Mouse (Mus musculus) lung, adult 2 months (tissue): ENCODE measurements around the gene Bmp5. TPM values are rescaled to one million over a fixed set of nuclear protein-coding genes. Genes with fewer than 3 reads are reported as not detected.

ENCODE experiments used
- DNase-seq: peaks from one replicate; pipeline ENCODE4 v3.0.0; 2022
- H3K4me1 ChIP-seq: fragments of 200-500 bp; 2 replicates; pipeline ENCODE4 v1.6.1; 2011; ENCODE audit warnings: low read length; ENCODE audit not compliant: control insufficient read depth, insufficient read depth
- H3K4me3 ChIP-seq: fragments of 200-500 bp; replicated peaks from 2 replicates; pipeline ENCODE3; 2011; ENCODE audit warnings: low read depth, mild to moderate bottlenecking, control low read depth, low read length; ENCODE audit errors: extremely low read depth
- CTCF ChIP-seq: fragments of 200-500 bp; IDR thresholded peaks from 2 replicates; pipeline ENCODE4 v1.5.1; 2011; ENCODE audit warnings: mild to moderate bottlenecking, low read length, control low read depth; ENCODE audit not compliant: insufficient read depth
- POLR2A ChIP-seq: fragments of 200-500 bp; IDR thresholded peaks from 2 replicates; pipeline ENCODE4 v1.6.1; 2011; ENCODE audit warnings: low read depth, mild to moderate bottlenecking, control low read depth, low read length, borderline replicate concordance; ENCODE audit errors: extremely low read depth
- WGBS: fragments of 180-500 bp; shearing (Covaris S2); methylation state at CpG from one replicate; pipeline ENCODE4 v1.1.7; 2018; 5-methylcytosine and 5-hydroxymethylcytosine counted together
- polyA plus RNA-seq: library from polyadenylated mRNA; depleted of rRNA; stranded (reverse); fragments of >200 nt; gene quantifications from 2 replicates; pipeline ENCODE4 v1.2.3, GENCODE M21; 2012

The Bmp5 gene
- polyA plus RNA-seq, 1 experiment, result 13.3 TPM

- TF ChIP-seq POLR2A, result no peak
- TF ChIP-seq CTCF, result no peak
- 83% methylated on average over 5 of the region's 5 CpGs for WGBS
- no peaks in the 10 kb centered on the region for H3K4me1 ChIP-seq
- no peak for DNase-seq
- no peak overlapping the region for H3K4me3 ChIP-seq
Observed at GRCm38 (mm10) chr9:75818400-75818799, 43.2 kb downstream of the Bmp5 start.

GRCm38 (mm10) chr9:75832468-75832867 is 57.3 kb downstream of the Bmp5 start:
- 58% methylated on average over 9 of the region's 9 CpGs for WGBS
- no peak for DNase-seq
- H3K4me3 ChIP-seq, result no peak overlapping the region
- H3K4me1 ChIP-seq, result no peaks in the 10 kb centered on the region
- TF ChIP-seq CTCF, result no peak
- no peak for TF ChIP-seq POLR2A

DNA sequence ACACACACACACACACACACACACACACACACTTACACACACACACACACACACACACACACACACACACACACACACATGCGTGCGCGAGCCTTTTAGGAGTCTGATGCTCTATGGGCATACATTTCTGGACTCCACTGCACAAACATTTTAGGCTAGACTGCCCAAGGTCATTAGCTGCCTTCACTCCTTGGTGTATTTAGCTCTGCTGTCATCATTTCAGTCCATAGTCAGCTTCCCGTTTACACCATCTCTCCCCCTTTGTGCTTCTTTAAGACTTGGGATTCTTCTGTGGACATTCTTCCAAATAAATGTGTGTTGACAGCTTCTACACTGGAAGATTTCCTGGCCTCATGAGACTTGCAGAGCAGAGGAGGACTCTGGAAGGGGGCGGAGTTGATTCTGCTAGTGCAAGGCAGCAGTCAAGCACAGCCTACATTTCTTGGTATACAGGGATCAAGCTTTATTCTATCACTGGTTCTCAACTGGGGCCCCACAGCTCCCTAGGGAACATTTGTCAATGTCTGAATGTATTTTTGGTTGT is 58.1 kb downstream of the Bmp5 start:
- Histone ChIP-seq H3K4me3 (no peak overlapping the region), H3K4me1 (no peaks in the 10 kb centered on the region)
- DNase-seq, result no peak
- TF ChIP-seq CTCF, result no peak
- no peak for TF ChIP-seq POLR2A
- WGBS, result 73% methylated on average over 5 of the region's 5 CpGs

DNA sequence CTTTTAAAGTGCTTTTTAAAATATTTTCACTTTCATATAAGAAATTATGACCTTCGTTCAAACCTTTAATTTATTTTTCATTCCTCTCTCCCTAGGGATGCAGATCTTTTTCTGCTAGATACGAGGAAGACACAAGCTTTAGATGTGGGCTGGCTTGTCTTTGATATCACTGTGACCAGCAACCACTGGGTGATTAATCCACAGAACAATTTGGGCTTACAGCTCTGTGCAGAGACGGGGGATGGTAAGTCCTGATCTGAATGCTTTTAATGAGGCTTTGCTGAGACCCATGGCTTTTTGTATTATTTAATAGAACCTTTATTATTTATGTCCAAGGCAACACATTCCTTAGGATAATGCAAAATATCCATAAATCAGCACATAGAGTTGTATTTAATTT is 64.3 kb downstream of the Bmp5 start:
- H3K4me1 ChIP-seq, result no peaks in the 10 kb centered on the region
- TF ChIP-seq POLR2A (no peak), CTCF (no peak)
- WGBS, result 62% methylated on average over 3 of the region's 3 CpGs

GRCm38 (mm10) chr9:75840841-75841240 is 65.7 kb downstream of the Bmp5 start:
- 87% methylated on average over 6 of the region's 6 CpGs for WGBS
- no peak for DNase-seq
- Histone ChIP-seq H3K4me3 (no peak overlapping the region), H3K4me1 (no peaks in the 10 kb centered on the region)
- TF ChIP-seq CTCF (no peak), POLR2A (no peak)

More for the DNA sequence above, 64.3 kb downstream of the Bmp5 start:
- no peak overlapping the region for H3K4me3 ChIP-seq
- no peak for DNase-seq

- H3K4me1 ChIP-seq, result no peaks in the 10 kb centered on the region
- TF ChIP-seq CTCF (no peak), POLR2A (no peak)
Observed at GRCm38 (mm10) chr9:75846010-75846409, 70.8 kb downstream of the Bmp5 start.

GRCm38 (mm10) chr9:75850670-75851228 is 75.6 kb downstream of the Bmp5 start:
- no peak for TF ChIP-seq CTCF
- TF ChIP-seq POLR2A, result no peak
- WGBS, result 65% methylated on average over 5 of the region's 5 CpGs
- DNase-seq, result no peak
- no peaks in the 10 kb centered on the region for H3K4me1 ChIP-seq
- H3K4me3 ChIP-seq, result no peak overlapping the region

More at GRCm38 (mm10) chr9:75846010-75846409, 70.8 kb downstream of the Bmp5 start:
- no peak for DNase-seq
- H3K4me3 ChIP-seq, result no peak overlapping the region

GRCm38 (mm10) chr9:75858161-75858560 is 83.0 kb downstream of the Bmp5 start:
- 71% methylated on average over 3 of the region's 3 CpGs for WGBS

DNA sequence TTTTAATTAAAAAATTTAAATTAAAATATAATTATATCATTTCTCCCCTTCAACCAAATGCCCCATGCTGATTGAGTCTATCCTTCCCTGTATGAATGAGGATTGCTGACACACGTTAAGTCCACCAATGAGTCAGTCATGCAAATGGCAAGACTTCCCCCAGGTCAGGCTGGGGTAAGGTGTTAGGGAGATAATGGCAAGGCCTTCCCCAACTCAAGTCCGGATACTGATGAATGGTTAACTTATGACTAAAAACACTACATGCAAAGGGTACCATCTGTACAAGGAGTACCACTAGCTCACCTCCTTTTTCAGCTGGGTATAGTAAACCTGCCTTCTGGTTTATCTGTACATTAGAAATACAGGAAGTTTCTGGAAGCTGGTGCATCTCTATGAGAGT is 83.8 kb downstream of the Bmp5 start:
- WGBS, result 71% methylated on average over 2 of the region's 2 CpGs
- TF ChIP-seq POLR2A, result no peak
- no peak for TF ChIP-seq CTCF
- DNase-seq, result no peak

More at GRCm38 (mm10) chr9:75858161-75858560, 83.0 kb downstream of the Bmp5 start:
- DNase-seq, result no peak
- H3K4me3 ChIP-seq, result no peak overlapping the region
- H3K4me1 ChIP-seq, result no peaks in the 10 kb centered on the region
- no peak for TF ChIP-seq CTCF

More for the DNA sequence above, 83.8 kb downstream of the Bmp5 start:
- Histone ChIP-seq H3K4me3 (no peak overlapping the region), H3K4me1 (no peaks in the 10 kb centered on the region)
